Mouse (Mus musculus) ES-Bruce4 (cell line): ENCODE results near the gene Zbtb45. TPM values are rescaled to one million over a fixed set of nuclear protein-coding genes. Genes with fewer than 3 reads are reported as not detected.

ENCODE experiments used
- H3K27ac ChIP-seq: 2 replicates; pipeline ENCODE4 v1.5.1; 2012; ENCODE audit warnings: low read length, inconsistent platforms; ENCODE audit not compliant: insufficient read depth
- H3K27me3 ChIP-seq: 2 replicates; pipeline ENCODE4 v1.6.1; 2012; ENCODE audit warnings: mild to moderate bottlenecking, low read length, inconsistent platforms; ENCODE audit not compliant: control insufficient read depth, poor library complexity, insufficient read depth, severe bottlenecking
- H3K36me3 ChIP-seq: 2 replicates; pipeline ENCODE4 v1.6.1; 2012; ENCODE audit warnings: inconsistent platforms, mild to moderate bottlenecking, low read length, moderate library complexity; ENCODE audit not compliant: control insufficient read depth, poor library complexity, insufficient read depth, severe bottlenecking
- H3K4me1 ChIP-seq: one replicate; pipeline ENCODE4 v1.8.1; 2011; ENCODE audit warnings: low read length; ENCODE audit not compliant: control insufficient read depth, insufficient read depth
- H3K4me3 ChIP-seq: 2 replicates; pipeline ENCODE4 v1.5.1; 2011; ENCODE audit warnings: low read depth, mild to moderate bottlenecking, low read length
- H3K9ac ChIP-seq: 2 replicates; pipeline ENCODE4 v1.6.1; 2012; ENCODE audit warnings: low read depth, mild to moderate bottlenecking, inconsistent platforms; ENCODE audit not compliant: poor library complexity, severe bottlenecking
- H3K9me3 ChIP-seq: replicated peaks from 2 replicates; pipeline ENCODE4 v1.6.1; 2012; ENCODE audit warnings: mild to moderate bottlenecking, low read length, inconsistent platforms; ENCODE audit not compliant: control insufficient read depth, poor library complexity, insufficient read depth, severe bottlenecking
- CTCF ChIP-seq: IDR thresholded peaks from one replicate; pipeline ENCODE4 v1.8.1; 2011; ENCODE audit warnings: low read depth, low read length
- EP300 ChIP-seq: IDR thresholded peaks from 2 replicates; pipeline ENCODE4 v1.6.1; 2011; ENCODE audit warnings: low read depth, low read length; ENCODE audit not compliant: insufficient read depth
- POLR2A ChIP-seq: IDR thresholded peaks from one replicate; pipeline ENCODE4 v1.8.1; 2011; ENCODE audit warnings: low read length; ENCODE audit not compliant: insufficient read depth
- polyA plus RNA-seq: library from polyadenylated mRNA; stranded (reverse); fragments of >200 nt; gene quantifications from 2 replicates; pipeline ENCODE4 v1.2.4, GENCODE M21; 2011; ENCODE audit warnings: low read depth; ENCODE audit not compliant: missing spikeins, insufficient read depth, insufficient read length

Zbtb45 gene
- polyA plus RNA-seq, 1 experiment: 22.7 TPM

DNA sequence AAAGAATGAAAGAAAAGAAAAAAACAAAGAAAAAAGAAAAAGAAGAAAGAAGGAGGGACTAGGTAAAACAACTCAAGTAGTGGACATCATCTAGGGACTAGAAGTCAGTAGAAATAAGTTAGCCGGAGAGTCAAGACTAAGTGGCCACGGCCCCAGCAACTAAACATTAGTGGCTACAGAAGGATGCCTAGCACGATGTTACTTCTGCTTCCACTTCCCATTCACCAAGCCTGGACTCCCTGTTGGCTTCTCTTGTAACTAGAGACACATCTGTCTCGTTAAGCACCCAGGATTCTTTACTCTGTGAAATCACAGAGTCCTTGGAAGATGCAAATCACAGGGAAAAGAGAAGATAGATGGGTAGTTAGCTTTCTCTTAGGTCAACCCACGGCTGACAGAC is 52.3 kb downstream of the Zbtb45 start:
- Histone ChIP-seq H3K4me3 (no peak overlapping the region), H3K4me1 (no peaks in the 10 kb centered on the region), H3K27ac (no peak overlapping the region), H3K27me3 (no peaks in the 10 kb centered on the region), H3K9me3 (no peaks in the 10 kb centered on the region), H3K36me3 (no peaks in the 10 kb centered on the region), H3K9ac (no peak overlapping the region)
- TF ChIP-seq CTCF: no peak
- no peak for TF ChIP-seq POLR2A
- TF ChIP-seq EP300: no peak

DNA sequence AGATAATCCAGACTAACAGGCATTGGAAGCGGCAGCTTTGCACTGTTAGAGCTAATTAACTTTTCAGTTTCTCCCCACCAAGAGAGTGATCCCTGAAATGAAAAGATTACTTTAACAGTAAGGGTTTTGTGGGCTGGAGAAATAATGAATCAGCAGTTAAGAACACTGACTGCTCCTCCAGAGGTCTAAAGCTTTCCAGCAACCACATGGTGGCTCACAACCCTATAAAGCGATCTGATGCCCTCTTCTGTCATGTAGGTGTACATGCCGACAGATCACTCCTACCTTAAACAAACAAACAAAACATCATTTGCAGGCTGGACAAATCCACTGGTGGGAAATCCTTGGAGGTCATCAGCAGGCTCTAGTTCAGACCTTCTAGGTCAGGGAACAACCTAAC is 54.9 kb downstream of the Zbtb45 start:
- Histone ChIP-seq H3K27ac (no peak overlapping the region), H3K4me3 (no peak overlapping the region), H3K9me3 (no peaks in the 10 kb centered on the region), H3K9ac (no peak overlapping the region), H3K27me3 (no peaks in the 10 kb centered on the region), H3K4me1 (no peaks in the 10 kb centered on the region), H3K36me3 (no peaks in the 10 kb centered on the region)
- no peak for TF ChIP-seq CTCF
- no peak for TF ChIP-seq POLR2A
- TF ChIP-seq EP300: no peak

Other genes with a start within 250 kb of the Zbtb45 start
- gene Zscan18, start 206.4 kb downstream of the Zbtb45 start, polyA plus RNA-seq: 9.5 and 9.8 TPM in 2 replicates
- gene Zfp329, start 191.2 kb downstream of the Zbtb45 start, polyA plus RNA-seq: 11.7 and 12.2 TPM in 2 replicates
- gene Zfp110, start 175.3 kb downstream of the Zbtb45 start, polyA plus RNA-seq: 29.0 and 36.1 TPM in 2 replicates
- 1.2 and 1.6 TPM in 2 replicates for gene Zfp128, start 128.9 kb downstream of the Zbtb45 start, polyA plus RNA-seq
- 10.0 and 10.7 TPM in 2 replicates for gene Zscan22, start 112.2 kb downstream of the Zbtb45 start, polyA plus RNA-seq
- gene Rps5, start 87.7 kb downstream of the Zbtb45 start, polyA plus RNA-seq: 1,704 and 1,789 TPM in 2 replicates
- gene Rnf225, start 82.6 kb downstream of the Zbtb45 start, polyA plus RNA-seq: 0.37 and 0.84 TPM in 2 replicates
- 1.5 and 2.3 TPM in 2 replicates for gene Zfp324, start 44.2 kb downstream of the Zbtb45 start, polyA plus RNA-seq
- 4.5 and 5.1 TPM in 2 replicates for gene Zfp446, start 32.2 kb downstream of the Zbtb45 start, polyA plus RNA-seq
- 0.75 TPM in 1 of 2 replicates, not detected in the other for gene Slc27a5, start 11.8 kb downstream of the Zbtb45 start, polyA plus RNA-seq
- 1,087 and 1,151 TPM in 2 replicates for gene Trim28, start 10.9 kb downstream of the Zbtb45 start, polyA plus RNA-seq
- 153 and 159 TPM in 2 replicates for gene Chmp2a, start 24.8 kb upstream of the Zbtb45 start, polyA plus RNA-seq
- 195 and 239 TPM in 2 replicates for gene Ube2m, start 28.2 kb upstream of the Zbtb45 start, polyA plus RNA-seq
- 0.90 and 0.93 TPM in 2 replicates for gene Mzf1, start 44.7 kb upstream of the Zbtb45 start, polyA plus RNA-seq
- gene Vmn1r85, start 85.1 kb upstream of the Zbtb45 start, polyA plus RNA-seq: 0.22 and 0.24 TPM in 2 replicates
- gene Vmn1r86, start 109.9 kb upstream of the Zbtb45 start, polyA plus RNA-seq: not detected in 2 replicates
- 0.15 and 0.26 TPM in 2 replicates for gene Vmn1r87, start 130.1 kb upstream of the Zbtb45 start, polyA plus RNA-seq
- 0.64 and 0.78 TPM in 2 replicates for gene Vmn1r88, start 149.5 kb upstream of the Zbtb45 start, polyA plus RNA-seq
- not detected in 2 replicates for gene Vmn1r89, start 203.0 kb upstream of the Zbtb45 start, polyA plus RNA-seq